Mouse (Mus musculus) midbrain, embryonic 12.5 days (tissue): Measurements from ENCODE around the gene Chmp2a. TPM values are rescaled to one million over a fixed set of nuclear protein-coding genes. Genes with fewer than 3 reads are reported as not detected.

Experiments used
- ATAC-seq: fragments of 200-750 bp; cut with Nextera tagmentation; 2 replicates; pipeline ENCODE4 v1.8.0; 2017; ENCODE audit warnings: low read depth, moderate TSS enrichment, moderate library complexity; ENCODE audit not compliant: low FRiP score
- H3K27ac ChIP-seq: fragments of 300-500 bp; sonication (generic); replicated peaks from 2 replicates; pipeline ENCODE4 v1.5.1; 2016; ENCODE audit warnings: mild to moderate bottlenecking
- H3K27me3 ChIP-seq: fragments of 300-500 bp; sonication (generic); 2 replicates; pipeline ENCODE4 v1.6.1; 2016; ENCODE audit warnings: mild to moderate bottlenecking
- H3K36me3 ChIP-seq: fragments of 300-500 bp; sonication (generic); 2 replicates; pipeline ENCODE4 v1.6.1; 2016
- H3K4me1 ChIP-seq: fragments of 300-500 bp; sonication (generic); 2 replicates; pipeline ENCODE4 v1.6.1; 2016
- H3K4me2 ChIP-seq: fragments of 300-500 bp; sonication (generic); replicated peaks from 2 replicates; pipeline ENCODE4 v1.6.1; 2016; ENCODE audit warnings: mild to moderate bottlenecking, moderate library complexity
- H3K4me3 ChIP-seq: fragments of 300-500 bp; sonication (generic); 2 replicates; pipeline ENCODE4 v1.5.1; 2016; ENCODE audit warnings: mild to moderate bottlenecking
- H3K9ac ChIP-seq: fragments of 300-500 bp; sonication (generic); replicated peaks from 2 replicates; pipeline ENCODE4 v1.6.1; 2016; ENCODE audit warnings: mild to moderate bottlenecking, moderate library complexity
- H3K9me3 ChIP-seq: fragments of 300-500 bp; sonication (generic); 2 replicates; pipeline ENCODE4 v1.6.1; 2016; ENCODE audit warnings: mild to moderate bottlenecking
- WGBS: fragments of 180-500 bp; shearing (Covaris S2); methylation state at CpG from one replicate; pipeline ENCODE4 v1.1.7; 2016; 5-methylcytosine and 5-hydroxymethylcytosine counted together
- polyA plus RNA-seq: library from polyadenylated mRNA; unstranded; fragments of >200 nt; fragmentation: Nextera tagmentation; extraction: Ambion mirVana; gene quantifications from 2 replicates; pipeline ENCODE4 v1.2.1, GENCODE M21; 2016

Gene Chmp2a
- polyA plus RNA-seq, 1 experiment from 2014 or later = 150 TPM

- Histone ChIP-seq H3K27me3 (peaks cover 21% of the 10 kb centered on the region), H3K36me3 (peaks cover 28% of the 10 kb centered on the region), H3K9ac (peak within 1 kb of the TSS; percentile 75), H3K4me1 (peaks cover 28% of the 10 kb centered on the region), H3K27ac (peak within 1 kb of the TSS; percentile 90), H3K4me3 (peak within 1 kb of the TSS; percentile 58), H3K4me2 (peak within 1 kb of the TSS; percentile 73), H3K9me3 (no peaks in the 10 kb centered on the region)
- ATAC-seq = no peak
- 15% methylated on average over 26 of the region's 26 CpGs for WGBS
Measured at GRCm38 (mm10) chr7:13010005-13010908, 24.4 kb downstream of the Chmp2a start, which contains the start of gene Zbtb45. Zbtb45 (minus strand) TSS chr7:13010034.

DNA sequence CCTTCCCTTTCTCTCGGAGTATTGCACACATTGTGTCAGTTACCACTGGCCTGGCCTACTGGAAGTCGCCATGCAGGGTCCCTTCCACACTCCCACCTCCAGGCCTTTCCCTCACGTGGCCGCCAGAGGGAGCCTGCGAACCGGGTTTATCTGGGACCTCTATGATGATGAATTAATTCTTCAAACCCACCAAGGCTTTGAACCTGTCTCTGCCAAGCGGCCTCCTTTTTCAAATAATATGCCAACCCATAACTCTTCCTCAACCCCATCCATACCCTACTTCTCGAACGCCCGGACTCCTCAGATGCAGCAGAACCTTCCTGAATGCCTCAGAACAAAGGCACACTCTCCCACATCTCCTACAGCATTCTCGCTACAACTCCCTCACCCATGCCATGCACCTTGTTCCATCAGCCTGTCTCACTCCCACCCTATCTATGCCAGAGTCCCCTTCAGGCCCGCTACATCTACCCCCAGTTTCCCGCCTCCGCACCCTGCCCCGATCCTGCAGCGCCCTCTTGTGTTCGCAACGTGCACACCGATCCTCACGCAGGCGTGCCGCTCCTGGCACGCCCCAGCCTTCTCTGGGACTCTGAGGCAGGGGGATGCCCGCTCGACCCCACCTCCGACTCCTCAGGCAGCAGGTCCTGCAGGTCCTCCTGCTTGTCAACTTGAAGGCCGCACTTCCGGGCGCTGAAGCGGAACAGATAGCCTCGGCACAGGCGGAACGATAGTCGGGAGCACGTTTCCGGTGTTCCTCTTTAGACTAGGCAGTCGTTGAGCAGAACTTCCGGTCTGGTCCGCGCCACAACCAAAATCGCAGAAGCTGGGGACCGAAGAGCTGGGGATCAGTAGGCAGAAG lies 25.2 kb downstream of the Chmp2a start:
- peak; percentile 90 for ATAC-seq
- under 1% methylated on average over 42 of the region's 42 CpGs for WGBS

DNA sequence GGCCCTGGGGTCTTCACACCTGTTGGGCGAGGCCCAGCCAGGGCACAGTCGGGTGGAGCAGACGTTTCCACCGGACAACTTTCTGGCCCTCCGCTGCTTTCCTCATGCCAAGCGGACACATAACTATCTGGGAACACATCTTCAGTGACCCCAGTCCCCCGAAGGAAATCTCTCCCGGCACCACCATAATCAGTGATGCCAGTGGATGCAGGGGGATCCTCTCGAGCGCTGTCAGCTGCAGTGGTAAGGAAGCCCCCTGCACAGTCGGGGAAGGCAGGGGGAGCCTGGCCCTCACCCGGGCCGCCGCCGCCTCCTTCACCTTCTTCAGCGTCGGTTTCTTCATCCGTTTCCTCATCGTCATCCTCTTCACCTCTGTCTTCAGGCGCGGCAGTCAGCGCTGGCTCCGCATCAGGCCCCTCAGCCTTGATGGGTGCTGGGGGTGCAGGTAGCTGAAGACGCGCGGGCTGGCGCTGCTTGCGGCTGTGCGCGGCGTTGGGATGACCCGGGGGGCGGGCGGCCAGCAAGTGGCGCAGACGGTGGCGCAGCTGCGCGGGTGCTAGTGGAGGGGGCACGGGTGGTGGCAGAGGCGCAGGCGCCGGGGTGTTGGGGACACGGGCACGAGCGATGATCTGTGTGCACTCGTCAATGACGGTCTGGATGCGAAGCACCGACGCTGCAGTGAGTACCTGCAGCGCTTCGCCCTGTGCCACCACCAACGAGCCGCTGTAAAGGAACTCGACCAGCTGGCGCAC lies 27.1 kb downstream of the Chmp2a start:
- H3K27ac ChIP-seq = no peak overlapping the region

More for the DNA sequence above, 25.2 kb downstream of the Chmp2a start:
- H3K9ac ChIP-seq = peak overlapping the region; percentile 75
- peaks cover 33% of the 10 kb centered on the region for H3K36me3 ChIP-seq
- H3K9me3 ChIP-seq = no peaks in the 10 kb centered on the region
- peak overlapping the region; percentile 90 for H3K27ac ChIP-seq
- peak overlapping the region; percentile 73 for H3K4me2 ChIP-seq
- peaks cover 21% of the 10 kb centered on the region for H3K27me3 ChIP-seq
- H3K4me3 ChIP-seq = peak overlapping the region; percentile 58
- peaks cover 28% of the 10 kb centered on the region for H3K4me1 ChIP-seq

DNA sequence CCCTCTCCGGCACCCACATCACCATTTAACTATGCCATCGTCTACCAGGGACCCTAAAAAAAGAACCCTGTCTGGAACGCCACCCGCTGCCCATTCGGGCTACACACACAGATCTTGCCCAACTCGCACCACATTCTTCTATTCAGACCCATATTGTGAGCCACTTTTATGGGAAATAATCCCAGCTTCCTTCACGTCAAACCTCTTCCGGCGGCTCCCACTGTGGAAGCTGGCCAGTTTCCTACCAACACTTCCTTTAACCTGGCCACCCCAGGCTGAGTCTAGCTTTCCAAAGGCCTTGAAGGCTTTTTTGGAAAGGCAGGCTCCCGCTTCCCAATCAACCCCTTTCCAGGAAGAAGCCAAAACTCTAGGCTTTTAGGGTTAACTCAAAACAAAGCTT lies 28.1 kb downstream of the Chmp2a start:
- peaks cover 33% of the 10 kb centered on the region for H3K36me3 ChIP-seq
- H3K9ac ChIP-seq = no peak overlapping the region
- H3K9me3 ChIP-seq = no peaks in the 10 kb centered on the region
- 88% methylated on average over 10 of the region's 10 CpGs for WGBS
- peaks cover 21% of the 10 kb centered on the region for H3K27me3 ChIP-seq
- peaks cover 28% of the 10 kb centered on the region for H3K4me1 ChIP-seq
- no peak for ATAC-seq
- H3K4me3 ChIP-seq = no peak overlapping the region
- no peak overlapping the region for H3K27ac ChIP-seq
- no peak overlapping the region for H3K4me2 ChIP-seq

More for the DNA sequence above, 27.1 kb downstream of the Chmp2a start:
- ATAC-seq = no peak
- 35% methylated on average over 57 of the region's 57 CpGs for WGBS
- Histone ChIP-seq H3K4me3 (peak overlapping the region; percentile 22), H3K27me3 (peaks cover 21% of the 10 kb centered on the region), H3K4me1 (peaks cover 28% of the 10 kb centered on the region), H3K4me2 (peak overlapping the region; percentile 34), H3K36me3 (peaks cover 33% of the 10 kb centered on the region), H3K9ac (peak overlapping the region; percentile 41; the same call in 1 of the 2 replicates), H3K9me3 (no peaks in the 10 kb centered on the region)

GRCm38 (mm10) chr7:13006011-13006410 lies 28.6 kb downstream of the Chmp2a start:
- H3K4me2 ChIP-seq = no peak overlapping the region
- WGBS = 91% methylated on average over 17 of the region's 17 CpGs
- H3K4me3 ChIP-seq = no peak overlapping the region
- H3K9ac ChIP-seq = no peak overlapping the region
- no peaks in the 10 kb centered on the region for H3K9me3 ChIP-seq
- H3K27ac ChIP-seq = no peak overlapping the region
- peaks cover 33% of the 10 kb centered on the region for H3K36me3 ChIP-seq
- no peak for ATAC-seq
- H3K4me1 ChIP-seq = peaks cover 28% of the 10 kb centered on the region
- peaks cover 21% of the 10 kb centered on the region for H3K27me3 ChIP-seq

GRCm38 (mm10) chr7:13003380-13003779 lies 31.2 kb downstream of the Chmp2a start:
- 74% methylated on average over 5 of the region's 5 CpGs for WGBS
- H3K27me3 ChIP-seq = peaks cover 20% of the 10 kb centered on the region
- H3K36me3 ChIP-seq = peaks cover 33% of the 10 kb centered on the region
- H3K9me3 ChIP-seq = no peaks in the 10 kb centered on the region
- H3K27ac ChIP-seq = no peak overlapping the region
- H3K4me3 ChIP-seq = no peak overlapping the region
- no peak overlapping the region for H3K4me2 ChIP-seq
- ATAC-seq = no peak
- H3K9ac ChIP-seq = no peak overlapping the region
- H3K4me1 ChIP-seq = peaks cover 15% of the 10 kb centered on the region

GRCm38 (mm10) chr7:13001584-13001983 lies 33.0 kb downstream of the Chmp2a start:
- Histone ChIP-seq H3K4me1 (no peaks in the 10 kb centered on the region), H3K27me3 (0 out of 2 replicates have a peak, but pooled peaks cover 2% of the 10 kb centered on the region), H3K9ac (no peak overlapping the region), H3K4me2 (no peak overlapping the region), H3K27ac (no peak overlapping the region), H3K4me3 (no peak overlapping the region), H3K9me3 (no peaks in the 10 kb centered on the region), H3K36me3 (peaks cover 18% of the 10 kb centered on the region)
- WGBS = 71% methylated on average over 1 of the region's 1 CpGs
- ATAC-seq = no peak

DNA sequence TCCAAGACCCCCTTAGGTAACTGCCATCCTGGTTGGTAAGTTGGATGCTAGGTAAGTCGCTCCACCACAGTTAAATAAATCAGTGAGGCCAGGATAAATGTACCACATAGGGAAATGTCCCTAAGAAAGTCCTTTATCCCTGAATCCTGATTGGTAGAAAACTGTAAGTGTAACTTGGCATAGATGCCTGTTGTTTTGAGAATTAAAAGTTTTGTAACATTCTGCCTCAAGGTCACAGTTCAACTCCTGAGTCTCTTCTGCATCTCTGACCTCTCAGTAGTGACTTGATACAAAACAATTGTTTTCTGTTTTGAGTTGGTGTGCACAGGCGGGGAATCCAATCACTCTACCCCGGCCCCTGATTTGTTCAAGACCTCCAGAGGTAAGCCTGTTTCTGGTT lies 35.8 kb downstream of the Chmp2a start, which contains the start of gene Trim28:
TSS of gene Trim28 (plus strand) at position 264 of the 400 bp plus-strand sequence.
- Histone ChIP-seq H3K4me2 (no peak within 1 kb of the TSS), H3K9ac (no peak within 1 kb of the TSS), H3K36me3 (no peaks in the 10 kb centered on the region), H3K27ac (no peak within 1 kb of the TSS), H3K4me3 (no peak within 1 kb of the TSS), H3K27me3 (no peaks in the 10 kb centered on the region), H3K4me1 (no peaks in the 10 kb centered on the region), H3K9me3 (no peaks in the 10 kb centered on the region)
- 83% methylated on average over 3 of the region's 3 CpGs for WGBS
- ATAC-seq = no peak

DNA sequence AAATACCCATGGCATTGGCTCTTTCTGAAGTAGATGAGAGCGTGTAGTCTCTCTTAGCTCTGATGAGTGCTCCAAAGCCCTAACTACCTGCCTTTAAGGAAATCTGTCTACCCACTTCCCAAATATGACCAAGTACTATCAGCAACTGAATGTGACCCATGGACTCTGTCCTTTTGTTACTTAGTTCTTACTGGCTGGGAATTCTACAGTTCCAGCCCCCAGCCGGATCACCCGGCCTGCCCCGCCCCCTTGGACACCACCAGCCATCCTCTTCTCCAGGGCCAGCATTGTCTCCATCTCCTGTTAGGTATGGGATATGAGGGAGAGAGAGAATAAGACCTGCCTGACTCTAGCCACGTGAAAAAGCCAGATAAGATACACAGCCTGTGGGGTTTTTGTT lies 36.6 kb downstream of the Chmp2a start, which contains the start of gene Slc27a5:
TSS of gene Slc27a5 (minus strand) at position 140 of the 400 bp plus-strand sequence.
- no peaks in the 10 kb centered on the region for H3K36me3 ChIP-seq
- no peaks in the 10 kb centered on the region for H3K4me1 ChIP-seq
- no peak for ATAC-seq
- H3K9ac ChIP-seq = no peak within 1 kb of the TSS
- 80% methylated on average over 5 of the region's 5 CpGs for WGBS
- H3K4me3 ChIP-seq = no peak within 1 kb of the TSS
- no peak within 1 kb of the TSS for H3K27ac ChIP-seq
- H3K4me2 ChIP-seq = no peak within 1 kb of the TSS
- H3K27me3 ChIP-seq = no peaks in the 10 kb centered on the region
- no peaks in the 10 kb centered on the region for H3K9me3 ChIP-seq

DNA sequence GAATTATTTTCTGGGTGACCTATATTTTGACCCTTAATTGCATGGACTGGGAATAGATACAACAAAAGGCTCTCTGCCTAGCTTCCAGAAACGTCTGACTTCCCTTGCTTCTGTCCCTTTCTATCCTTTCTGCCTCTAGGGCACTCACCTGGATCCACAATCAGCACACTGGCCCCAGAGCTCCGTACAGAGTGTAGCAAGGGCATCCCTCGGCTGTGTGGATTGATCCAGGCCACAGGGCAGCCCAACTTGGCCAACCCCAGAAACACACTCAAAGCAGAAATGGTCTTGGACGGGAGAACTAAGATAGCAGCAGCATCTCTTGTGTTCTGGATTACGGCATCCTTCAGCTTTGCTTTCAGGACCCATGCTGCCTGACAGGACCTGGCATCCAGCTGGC lies 37.4 kb downstream of the Chmp2a start:
- H3K27me3 ChIP-seq = no peaks in the 10 kb centered on the region
- no peak overlapping the region for H3K4me3 ChIP-seq
- WGBS = 68% methylated on average over 5 of the region's 5 CpGs
- no peak for ATAC-seq
- no peaks in the 10 kb centered on the region for H3K36me3 ChIP-seq
- H3K27ac ChIP-seq = no peak overlapping the region
- H3K9me3 ChIP-seq = no peaks in the 10 kb centered on the region
- H3K4me1 ChIP-seq = no peaks in the 10 kb centered on the region
- no peak overlapping the region for H3K9ac ChIP-seq
- no peak overlapping the region for H3K4me2 ChIP-seq

GRCm38 (mm10) chr7:12995862-12996261 lies 38.7 kb downstream of the Chmp2a start:
- no peaks in the 10 kb centered on the region for H3K9me3 ChIP-seq
- H3K36me3 ChIP-seq = no peaks in the 10 kb centered on the region
- H3K4me3 ChIP-seq = no peak overlapping the region
- H3K27me3 ChIP-seq = no peaks in the 10 kb centered on the region
- ATAC-seq = no peak
- H3K4me2 ChIP-seq = no peak overlapping the region
- H3K27ac ChIP-seq = no peak overlapping the region
- H3K9ac ChIP-seq = no peak overlapping the region
- no peaks in the 10 kb centered on the region for H3K4me1 ChIP-seq
